Mouse (Mus musculus) olfactory bulb, adult 2 months (tissue): ENCODE data around the gene Heg1. TPM values are rescaled to one million over a fixed set of nuclear protein-coding genes. Genes with fewer than 3 reads are reported as not detected.

ENCODE experiments used
- H3K27ac ChIP-seq: fragments of 200-500 bp; 2 replicates; pipeline ENCODE4 v1.5.1; 2012; ENCODE audit warnings: low read depth, low read length; ENCODE audit not compliant: insufficient read depth
- H3K4me1 ChIP-seq: fragments of 200-500 bp; 2 replicates; pipeline ENCODE4 v1.6.1; 2012; ENCODE audit warnings: low read length; ENCODE audit not compliant: control insufficient read depth, insufficient read depth
- H3K4me3 ChIP-seq: fragments of 200-500 bp; 2 replicates; pipeline ENCODE4 v1.5.1; 2012; ENCODE audit warnings: mild to moderate bottlenecking, low read depth, low read length, moderate library complexity; ENCODE audit not compliant: insufficient read depth
- CTCF ChIP-seq: fragments of 200-500 bp; IDR thresholded peaks from 2 replicates; pipeline ENCODE4 v1.5.1; 2012; ENCODE audit warnings: low read depth, mild to moderate bottlenecking, low read length, moderate library complexity; ENCODE audit not compliant: insufficient read depth
- POLR2A ChIP-seq: fragments of 200-500 bp; IDR thresholded peaks from 2 replicates; pipeline ENCODE4 v1.6.1; 2012; ENCODE audit warnings: mild to moderate bottlenecking, low read depth, low read length, moderate library complexity; ENCODE audit not compliant: insufficient read depth
- WGBS: fragments of 180-500 bp; shearing (Covaris S2); methylation state at CpG from one replicate; pipeline ENCODE4 v1.1.7; 2018; 5-methylcytosine and 5-hydroxymethylcytosine counted together
- polyA plus RNA-seq: library from polyadenylated mRNA; stranded (reverse); fragments of >200 nt; gene quantifications from 2 replicates; pipeline ENCODE4 v1.2.4, GENCODE M21; 2012; ENCODE audit warnings: low replicate concordance; ENCODE audit not compliant: missing spikeins, insufficient read depth, insufficient read length

Gene Heg1
- polyA plus RNA-seq, 1 experiment: not detected

DNA sequence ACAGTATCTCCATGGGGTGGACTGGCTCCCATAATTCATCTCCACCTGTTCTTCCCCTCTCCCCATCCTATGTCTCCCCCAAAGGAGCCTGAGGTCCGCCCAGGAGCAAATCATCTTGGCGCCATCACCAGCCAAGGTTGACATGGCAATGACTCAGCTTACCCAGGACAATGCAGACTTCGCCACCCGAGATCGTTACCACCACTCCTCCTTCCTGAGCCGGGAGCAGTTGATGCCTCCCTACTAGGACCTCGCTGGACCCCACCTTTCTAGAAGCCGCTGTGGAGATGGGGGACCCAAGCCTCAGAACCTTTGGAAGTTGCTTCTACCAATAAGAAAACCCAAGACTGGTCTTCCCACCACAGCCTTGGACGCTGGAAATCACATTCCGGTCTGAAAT lies 21.3 kb upstream of the Heg1 start:
- Histone ChIP-seq H3K4me3 (no peak overlapping the region), H3K27ac (no peak overlapping the region), H3K4me1 (no peaks in the 10 kb centered on the region)
- no peak for TF ChIP-seq CTCF
- no peak for TF ChIP-seq POLR2A
- 92% methylated on average over 10 of the region's 10 CpGs for WGBS

DNA sequence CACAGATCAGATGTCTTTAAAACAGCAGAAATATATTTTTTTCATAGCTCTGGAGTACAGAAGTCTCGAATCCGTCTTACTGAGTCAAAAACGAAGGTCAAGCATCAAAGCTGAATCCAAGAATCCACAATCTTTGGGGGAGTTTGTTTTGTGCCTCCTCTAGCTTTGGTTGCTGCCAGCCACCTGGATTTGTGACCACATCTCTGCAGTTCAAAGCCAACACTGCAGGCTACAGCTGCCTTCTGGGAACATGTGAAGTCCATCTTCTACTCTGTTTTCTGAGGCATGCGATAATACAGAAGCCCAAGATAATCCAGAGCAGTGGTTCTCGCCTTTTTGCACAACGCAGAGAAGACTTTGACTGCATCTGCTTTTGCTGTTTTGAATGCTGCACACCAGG lies 17.9 kb upstream of the Heg1 start:
- Histone ChIP-seq H3K4me1 (peaks cover 5% of the 10 kb centered on the region; the same call in 1 of the 2 replicates), H3K4me3 (no peak overlapping the region), H3K27ac (no peak overlapping the region)
- TF ChIP-seq POLR2A (no peak), CTCF (no peak)
- WGBS: 91% methylated on average over 6 of the region's 6 CpGs

DNA sequence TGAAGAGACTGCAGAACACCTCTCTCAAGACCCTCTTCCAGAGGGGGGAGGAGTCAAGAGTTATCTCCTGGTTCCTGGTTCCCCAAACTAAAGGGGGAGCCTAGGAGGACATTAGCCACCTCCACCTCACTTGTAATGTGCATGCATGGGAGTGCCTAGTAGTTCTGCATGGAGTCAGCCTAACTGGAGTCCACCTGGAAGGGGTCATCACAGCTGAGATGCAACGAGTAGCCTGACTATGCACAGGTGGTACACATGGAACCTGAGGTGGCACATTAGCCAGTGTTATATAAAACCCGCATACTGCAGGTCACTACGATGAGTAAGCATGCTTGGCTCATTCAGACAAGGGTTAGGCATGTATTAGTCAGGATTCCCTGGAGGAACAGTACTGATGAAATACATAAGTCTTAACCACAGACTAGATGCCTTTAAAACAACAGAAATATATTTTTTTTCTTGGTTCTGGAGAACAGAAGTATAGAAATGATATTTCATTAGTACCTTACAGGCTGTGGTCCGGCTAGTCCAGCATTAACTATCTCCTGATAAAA lies 17.1 kb upstream of the Heg1 start:
- 92% methylated on average over 4 of the region's 4 CpGs for WGBS
- Histone ChIP-seq H3K4me1 (peaks cover 5% of the 10 kb centered on the region; the same call in 1 of the 2 replicates), H3K27ac (no peak overlapping the region), H3K4me3 (no peak overlapping the region)
- TF ChIP-seq POLR2A (no peak), CTCF (no peak)

DNA sequence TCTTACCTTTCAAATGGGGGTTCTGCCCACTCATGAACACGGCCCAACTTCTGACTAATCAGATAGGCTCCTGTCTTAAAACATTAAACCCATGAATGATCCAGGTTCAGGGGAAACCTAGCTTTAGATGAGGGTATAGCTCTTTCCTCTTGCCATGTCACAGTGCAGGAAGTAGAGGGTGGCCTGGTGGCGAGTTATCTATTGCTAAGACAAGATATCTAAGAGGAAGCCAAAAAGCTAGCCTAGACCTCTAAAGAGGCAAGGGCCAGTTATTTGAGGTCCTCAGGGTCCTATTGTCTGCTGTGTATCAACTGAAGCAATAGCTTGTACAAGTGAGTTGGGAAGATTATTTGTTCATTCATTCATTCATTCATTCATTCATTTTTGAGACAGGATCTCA lies 15.7 kb upstream of the Heg1 start:
- Histone ChIP-seq H3K4me1 (peaks cover 5% of the 10 kb centered on the region; the same call in 1 of the 2 replicates), H3K4me3 (no peak overlapping the region), H3K27ac (no peak overlapping the region)
- WGBS: 93% methylated on average over 2 of the region's 2 CpGs
- TF ChIP-seq POLR2A (no peak), CTCF (no peak)

DNA sequence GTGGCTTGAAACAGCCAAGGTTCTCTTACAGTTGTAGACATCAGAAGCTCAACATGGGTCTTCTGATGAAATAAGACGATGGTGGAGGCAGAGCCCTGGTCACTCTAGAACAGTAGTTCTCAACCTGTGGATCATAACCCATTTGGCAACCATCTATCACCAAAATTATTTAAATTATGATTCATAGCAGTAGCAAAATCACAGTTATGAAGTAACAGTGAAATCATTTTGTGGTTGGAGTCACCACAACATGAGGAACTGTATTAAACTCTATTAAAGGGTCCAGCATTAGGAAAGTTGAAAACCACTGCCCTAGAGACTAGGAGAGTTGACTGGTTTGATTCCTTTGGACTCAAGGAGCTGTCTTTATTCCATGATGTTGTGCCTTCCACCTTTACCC lies 15.1 kb upstream of the Heg1 start:
- H3K4me3 ChIP-seq: no peak overlapping the region

DNA sequence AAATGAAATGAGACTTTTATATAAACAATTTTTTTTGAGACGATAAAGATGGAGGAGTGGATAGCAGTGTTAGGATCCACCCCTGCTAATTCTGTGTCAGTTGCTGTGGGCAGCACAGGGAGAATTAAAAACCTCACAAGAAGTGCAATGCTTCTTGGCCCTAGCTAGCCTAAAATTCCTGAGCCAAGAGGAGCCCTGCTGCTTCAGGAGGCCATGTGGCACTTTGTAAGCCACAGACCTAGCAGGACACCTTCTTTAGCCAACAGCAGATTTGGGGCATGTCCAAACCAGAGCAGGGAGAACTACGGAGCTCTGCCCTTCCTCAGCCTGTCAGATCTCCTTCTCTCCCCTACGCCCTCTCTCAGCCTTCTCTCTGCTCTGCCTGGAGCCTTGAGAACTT lies 13.8 kb upstream of the Heg1 start:
- TF ChIP-seq POLR2A: no peak
- TF ChIP-seq CTCF: no peak
- WGBS: 51% methylated on average over 3 of the region's 3 CpGs
- Histone ChIP-seq H3K4me1 (peaks cover 5% of the 10 kb centered on the region; the same call in 1 of the 2 replicates), H3K27ac (no peak overlapping the region), H3K4me3 (no peak overlapping the region)

More for the DNA sequence above, 15.1 kb upstream of the Heg1 start:
- TF ChIP-seq CTCF: no peak
- TF ChIP-seq POLR2A: no peak
- Histone ChIP-seq H3K4me1 (peaks cover 5% of the 10 kb centered on the region; the same call in 1 of the 2 replicates), H3K27ac (no peak overlapping the region)
- WGBS: 91% methylated on average over 1 of the region's 1 CpGs

DNA sequence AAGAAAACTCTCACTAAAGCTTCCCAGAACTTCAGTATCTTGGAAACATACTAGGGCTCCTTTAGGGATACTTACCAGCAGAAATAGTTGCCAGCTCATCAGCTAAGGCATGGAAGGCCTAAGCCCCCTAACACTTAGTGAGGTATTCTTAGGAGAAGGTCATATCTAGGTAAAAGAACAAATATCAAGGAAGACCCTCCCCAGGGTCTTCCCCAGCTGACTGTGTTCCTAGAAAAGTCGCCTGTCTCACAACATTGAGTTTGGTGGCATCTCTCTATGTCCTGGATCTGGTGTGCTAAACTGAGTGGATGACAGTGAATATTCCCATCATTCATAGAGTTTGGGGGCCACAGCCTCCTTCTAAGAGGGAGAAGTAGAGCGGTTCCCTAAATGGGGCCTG lies 13.2 kb upstream of the Heg1 start:
- TF ChIP-seq CTCF: no peak
- no peak for TF ChIP-seq POLR2A
- 95% methylated on average over 2 of the region's 2 CpGs for WGBS
- Histone ChIP-seq H3K4me3 (no peak overlapping the region), H3K4me1 (peaks cover 5% of the 10 kb centered on the region; the same call in 1 of the 2 replicates), H3K27ac (no peak overlapping the region)

DNA sequence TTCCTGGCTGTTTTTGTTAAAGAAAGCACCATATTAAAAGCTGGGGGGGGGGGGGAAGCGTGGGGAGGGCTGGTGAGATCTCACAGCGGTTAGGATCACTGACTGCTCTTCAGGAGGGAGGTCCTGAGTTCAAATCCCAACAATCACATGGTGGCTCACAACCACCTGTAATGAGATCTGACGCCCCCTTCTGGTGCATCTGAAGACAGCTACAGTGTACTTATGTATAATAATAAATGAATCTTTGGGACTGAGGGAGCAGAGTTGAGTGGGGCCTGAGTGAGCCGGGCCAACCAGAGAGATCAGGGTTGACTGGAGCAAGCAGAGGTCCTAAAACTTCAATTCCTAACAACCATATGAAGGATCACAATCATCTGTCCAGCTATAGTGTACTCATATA lies 12.0 kb upstream of the Heg1 start:
- H3K4me3 ChIP-seq: no peak overlapping the region
- TF ChIP-seq POLR2A (no peak), CTCF (no peak)
- H3K27ac ChIP-seq: no peak overlapping the region
- 95% methylated on average over 3 of the region's 4 CpGs for WGBS
- H3K4me1 ChIP-seq: peaks cover 5% of the 10 kb centered on the region; the same call in 1 of the 2 replicates

DNA sequence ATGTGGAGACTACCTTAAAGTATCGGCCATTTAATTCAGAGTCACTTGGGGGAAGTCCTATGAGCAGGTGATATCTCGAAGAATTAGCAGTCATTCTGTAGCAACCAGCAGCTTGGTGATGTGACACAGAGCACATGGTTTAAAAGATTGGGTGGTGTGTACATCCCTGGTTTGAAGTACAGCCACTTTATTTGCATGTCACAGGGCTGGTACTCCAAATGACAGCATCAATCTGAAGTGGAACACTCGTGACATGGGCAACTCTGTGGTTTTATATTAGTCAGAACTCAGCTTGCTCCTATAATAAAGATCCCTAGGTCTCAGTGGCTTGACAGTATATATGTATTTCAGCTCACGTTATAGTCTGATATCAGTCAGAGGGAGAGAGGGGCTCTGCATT lies 11.5 kb upstream of the Heg1 start:
- Histone ChIP-seq H3K4me3 (no peak overlapping the region), H3K27ac (no peak overlapping the region), H3K4me1 (peaks cover 5% of the 10 kb centered on the region; the same call in 1 of the 2 replicates)
- TF ChIP-seq CTCF: no peak
- TF ChIP-seq POLR2A: no peak
- WGBS: 97% methylated on average over 4 of the region's 4 CpGs
